Mouse (Mus musculus): ENCODE measurements at regions not wholly inside any gene's neighbourhood (a gene's known extent, or its start where the extent isn't known, plus 50 kb on each side); places are given as distances from the start of the nearest gene placed in this dataset.

GRCm38 (mm10) chr2:78027319-78027718 lies 81.1 kb upstream of the Cwc22 start:
- no peak overlapping the region for H3K4me3 ChIP-seq (replicated peaks; ENCODE audit: low read length)
- H3K9me3 ChIP-seq (ENCODE audit: control insufficient read depth, low read length), result no peaks in the 10 kb centered on the region
- H3K9ac ChIP-seq (ENCODE audit: low read depth, low read length, severe bottlenecking), result no peak overlapping the region
- no peak overlapping the region for H3K4me2 ChIP-seq (replicated peaks; ENCODE audit: low read depth, low read length, severe bottlenecking)
- no peak for ATAC-seq (ENCODE audit: low FRiP score, low read depth)
- WGBS, result 83% methylated on average over 2 of the region's 2 CpGs
- H3K36me3 ChIP-seq (ENCODE audit: control insufficient read depth, insufficient read depth, low read length), result no peaks in the 10 kb centered on the region
- TF ChIP-seq POLR2A (IDR thresholded peaks at IDR 0.05; ENCODE audit: borderline replicate concordance, extremely low read depth, insufficient read depth, insufficient read length), result no peak
- H3K4me1 ChIP-seq (ENCODE audit: control insufficient read depth, insufficient read depth, low read length), result no peaks in the 10 kb centered on the region
- H3K27ac ChIP-seq (replicated peaks; ENCODE audit: low read depth, low read length), result no peak overlapping the region
- no peak for DNase-seq (ENCODE audit: low spot score)
- no peaks in the 10 kb centered on the region for H3K27me3 ChIP-seq (ENCODE audit: control insufficient read depth, insufficient read depth, low read length)

GRCm38 (mm10) chr2:78026808-78027207 lies 80.6 kb upstream of the Cwc22 start:
- 50% methylated on average over 6 of the region's 6 CpGs for WGBS
- Histone ChIP-seq H3K27me3 (ENCODE audit: control insufficient read depth, insufficient read depth, low read length) (no peaks in the 10 kb centered on the region), H3K4me2 (replicated peaks; ENCODE audit: low read depth, low read length, severe bottlenecking) (no peak overlapping the region), H3K4me3 (replicated peaks; ENCODE audit: low read length) (no peak overlapping the region), H3K36me3 (ENCODE audit: control insufficient read depth, insufficient read depth, low read length) (no peaks in the 10 kb centered on the region), H3K9ac (ENCODE audit: low read depth, low read length, severe bottlenecking) (no peak overlapping the region), H3K9me3 (ENCODE audit: control insufficient read depth, low read length) (no peaks in the 10 kb centered on the region), H3K4me1 (ENCODE audit: control insufficient read depth, insufficient read depth, low read length) (no peaks in the 10 kb centered on the region), H3K27ac (replicated peaks; ENCODE audit: low read depth, low read length) (no peak overlapping the region)
- no peak for DNase-seq (ENCODE audit: low spot score)
- ATAC-seq (ENCODE audit: low FRiP score, low read depth), result no peak
- TF ChIP-seq POLR2A (IDR thresholded peaks at IDR 0.05; ENCODE audit: borderline replicate concordance, extremely low read depth, insufficient read depth, insufficient read length), result no peak

- H3K36me3 ChIP-seq (ENCODE audit: control insufficient read depth, insufficient read depth, low read length), result no peaks in the 10 kb centered on the region
- no peak overlapping the region for H3K27ac ChIP-seq (replicated peaks; ENCODE audit: low read depth, low read length)
- no peak overlapping the region for H3K4me3 ChIP-seq (replicated peaks; ENCODE audit: low read length)
- TF ChIP-seq POLR2A (IDR thresholded peaks at IDR 0.05; ENCODE audit: borderline replicate concordance, extremely low read depth, insufficient read depth, insufficient read length), result no peak
- no peak for DNase-seq (ENCODE audit: low spot score)
- no peaks in the 10 kb centered on the region for H3K4me1 ChIP-seq (ENCODE audit: control insufficient read depth, insufficient read depth, low read length)
- no peak overlapping the region for H3K9ac ChIP-seq (ENCODE audit: low read depth, low read length, severe bottlenecking)
- H3K4me2 ChIP-seq (replicated peaks; ENCODE audit: low read depth, low read length, severe bottlenecking), result no peak overlapping the region
- no peaks in the 10 kb centered on the region for H3K27me3 ChIP-seq (ENCODE audit: control insufficient read depth, insufficient read depth, low read length)
- H3K9me3 ChIP-seq (ENCODE audit: control insufficient read depth, low read length), result no peaks in the 10 kb centered on the region
- ATAC-seq (ENCODE audit: low FRiP score, low read depth), result no peak
- 59% methylated on average over 16 of the region's 16 CpGs for WGBS
Measured at GRCm38 (mm10) chr2:78025651-78026435, 79.7 kb upstream of the Cwc22 start.

- no peak overlapping the region for H3K9ac ChIP-seq (ENCODE audit: low read depth, low read length, severe bottlenecking)
- no peak overlapping the region for H3K4me3 ChIP-seq (replicated peaks; ENCODE audit: low read length)
- DNase-seq (ENCODE audit: low spot score), result no peak
- TF ChIP-seq POLR2A (IDR thresholded peaks at IDR 0.05; ENCODE audit: borderline replicate concordance, extremely low read depth, insufficient read depth, insufficient read length), result no peak
- 77% methylated on average over 1 of the region's 1 CpGs for WGBS
- ATAC-seq (ENCODE audit: low FRiP score, low read depth), result no peak
- H3K4me1 ChIP-seq (ENCODE audit: control insufficient read depth, insufficient read depth, low read length), result no peaks in the 10 kb centered on the region
- no peaks in the 10 kb centered on the region for H3K27me3 ChIP-seq (ENCODE audit: control insufficient read depth, insufficient read depth, low read length)
- no peak overlapping the region for H3K27ac ChIP-seq (replicated peaks; ENCODE audit: low read depth, low read length)
- no peaks in the 10 kb centered on the region for H3K36me3 ChIP-seq (ENCODE audit: control insufficient read depth, insufficient read depth, low read length)
- H3K4me2 ChIP-seq (replicated peaks; ENCODE audit: low read depth, low read length, severe bottlenecking), result no peak overlapping the region
- H3K9me3 ChIP-seq (ENCODE audit: control insufficient read depth, low read length), result no peaks in the 10 kb centered on the region
Measured at GRCm38 (mm10) chr2:78024981-78025565, 78.9 kb upstream of the Cwc22 start.

- H3K4me1 ChIP-seq (ENCODE audit: control insufficient read depth, insufficient read depth, low read length), result no peaks in the 10 kb centered on the region
- no peaks in the 10 kb centered on the region for H3K36me3 ChIP-seq (ENCODE audit: control insufficient read depth, insufficient read depth, low read length)
- H3K27me3 ChIP-seq (ENCODE audit: control insufficient read depth, insufficient read depth, low read length), result no peaks in the 10 kb centered on the region
- H3K4me3 ChIP-seq (replicated peaks; ENCODE audit: low read length), result no peak overlapping the region
- no peak overlapping the region for H3K4me2 ChIP-seq (replicated peaks; ENCODE audit: low read depth, low read length, severe bottlenecking)
- no peak for TF ChIP-seq POLR2A (IDR thresholded peaks at IDR 0.05; ENCODE audit: borderline replicate concordance, extremely low read depth, insufficient read depth, insufficient read length)
- no peak overlapping the region for H3K9ac ChIP-seq (ENCODE audit: low read depth, low read length, severe bottlenecking)
- no peak overlapping the region for H3K27ac ChIP-seq (replicated peaks; ENCODE audit: low read depth, low read length)
- 79% methylated on average over 4 of the region's 4 CpGs for WGBS
- H3K9me3 ChIP-seq (ENCODE audit: control insufficient read depth, low read length), result no peaks in the 10 kb centered on the region
- DNase-seq (ENCODE audit: low spot score), result no peak
- ATAC-seq (ENCODE audit: low FRiP score, low read depth), result no peak
Measured at GRCm38 (mm10) chr2:78023916-78024685, 77.9 kb upstream of the Cwc22 start.
